Mouse (Mus musculus) liver, embryonic 13.5 days (tissue): ENCODE data around the gene Gm9048. TPM values are rescaled to one million over a fixed set of nuclear protein-coding genes. Genes with fewer than 3 reads are reported as not detected.

Experiments used
- polyA plus RNA-seq: library from polyadenylated mRNA; unstranded; fragments of >200 nt; fragmentation: Nextera tagmentation; extraction: Ambion mirVana; gene quantifications from 2 replicates; pipeline ENCODE4 v1.2.1, GENCODE M21; 2015

The Gm9048 gene
- polyA plus RNA-seq, 1 experiment from 2014 or later: not detected

Other genes with a start within 250 kb of the Gm9048 start
- gene Mdm1, start 206.9 kb downstream of the Gm9048 start, polyA plus RNA-seq: 10.7 and 13.9 TPM in 2 replicates
- not detected in 2 replicates for gene Il22, start 143.7 kb downstream of the Gm9048 start, polyA plus RNA-seq
- gene Gm32717, start 107.9 kb downstream of the Gm9048 start, polyA plus RNA-seq: not detected in 2 replicates
- not detected in 2 replicates for gene Gm32802, start 90.0 kb downstream of the Gm9048 start, polyA plus RNA-seq
- not detected in 2 replicates for gene Iltifb, start 53.6 kb downstream of the Gm9048 start, polyA plus RNA-seq
- 0.08 TPM in 1 of 2 replicates, not detected in the other for gene Gm9040, start 21.7 kb downstream of the Gm9048 start, polyA plus RNA-seq
- gene Gm9044, start 16.3 kb downstream of the Gm9048 start, polyA plus RNA-seq: 0.08 TPM in 1 of 2 replicates, not detected in the other
- gene Gm9045, start 10.8 kb downstream of the Gm9048 start, polyA plus RNA-seq: 0.07 TPM in 1 of 2 replicates, not detected in the other
- gene Gm9046, start 5.4 kb downstream of the Gm9048 start, polyA plus RNA-seq: not detected in 2 replicates
- 0.07 TPM in 1 of 2 replicates, not detected in the other for gene Gm9049, start 5.4 kb upstream of the Gm9048 start, polyA plus RNA-seq
- gene Ifng, start 92.4 kb upstream of the Gm9048 start, polyA plus RNA-seq: not detected in 2 replicates